Mouse (Mus musculus) gastrocnemius, postnatal 10 days (tissue): ENCODE results near the gene Rbbp7. TPM values are rescaled to one million over a fixed set of nuclear protein-coding genes. Genes with fewer than 3 reads are reported as not detected.

Experiments used
- DNase-seq: peaks from one replicate; pipeline ENCODE4 v3.0.0; 2021; ENCODE audit warnings: mixed read lengths
- total RNA-seq, 2 experiments: library from RNA; stranded (reverse); gene quantifications; 2 replicates each; pipeline ENCODE4 v1.2.3; 2021

Gene Rbbp7
- total RNA-seq, 2 experiments from 2014 or later: 151 to 160 TPM

DNA sequence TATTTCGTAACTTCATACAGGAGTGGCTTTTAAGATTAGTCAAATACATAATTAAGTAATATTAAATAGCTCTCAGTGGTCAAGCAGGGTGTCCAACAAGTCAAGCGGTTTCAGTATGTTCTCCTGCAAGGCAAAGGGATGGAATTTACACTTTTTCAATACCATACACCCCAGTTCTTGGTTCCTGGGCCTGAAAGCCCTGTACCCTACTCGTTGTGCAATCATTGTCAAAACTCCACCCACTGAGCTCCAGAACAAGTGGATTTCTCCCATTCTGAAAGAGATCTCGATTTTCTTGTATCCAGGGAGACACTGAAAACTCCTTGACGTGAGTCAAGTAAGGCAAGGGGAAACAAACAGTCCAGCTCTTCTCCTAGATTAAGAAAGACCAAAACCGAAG, 67.8 kb downstream of the Rbbp7 start:
- DNase-seq: no peak

Other genes starting within 250 kb of the Rbbp7 start
- gene Reps2, start 116.8 kb upstream of the Rbbp7 start, total RNA-seq: 1 to 10 TPM; 4.4 TPM
- gene Txlng, start 69.1 kb downstream of the Rbbp7 start, total RNA-seq: 1 to 10 TPM; 7.4 to 8.2 TPM
- 10 to 100 TPM; 32.4 to 34.2 TPM for gene Syap1, start 128.0 kb downstream of the Rbbp7 start, total RNA-seq
- 10 to 100 TPM; 12.9 to 14.3 TPM for gene Ctps2, start 140.8 kb downstream of the Rbbp7 start, total RNA-seq
- gene S100g, start 204.2 kb downstream of the Rbbp7 start, total RNA-seq: not detected